ENCODE assay signal across 20 mouse cellular contexts in genomic region chr6:50041044-50041443, GRCm38 (mm10).
A peak's percentile ranks its signal among the peaks of the same experiment; 100 is the strongest.
DNase-seq lines count a peak whose midpoint lies in the region; ATAC-seq and TF ChIP-seq lines count a peak whose summit lies in the region.
"Had no signal": no experiment of that assay in that cellular context is flagged by ENCODE, and none has a peak within 500 bp of the region (broad histone marks: within the 10 kb centered on the region; RNA-seq: fewer than 3 reads in every experiment).

No protein-coding gene starts in this region.

- no peaks in the 10 kb centered on the region for H3K27me3 ChIP-seq in liver, embryonic 15.5 days
- H3K27me3 ChIP-seq in liver, postnatal 0 days (ENCODE audit: insufficient read depth, low read length) = no peaks in the 10 kb centered on the region
- H3K27me3 ChIP-seq: forebrain, embryonic 12.5 days; heart, embryonic 12.5 days; hindbrain, embryonic 15.5 days had no signal

- no peak for DNase-seq in liver, postnatal 0 days
- peak; percentile 10 for DNase-seq in 416B (ENCODE audit: low read depth)
- peak; percentile 25 for DNase-seq in NIH3T3 (ENCODE audit: low read depth)
- no peak for DNase-seq in adrenal gland, postnatal 10 days
- no peak for DNase-seq in cerebellum, postnatal 14 days
- DNase-seq: adrenal gland, postnatal 14 days; B cell, adult 2 months; cerebellum, adult 18-20 months; cerebellum, adult 9-11 months; gastrocnemius, postnatal 10 days had no signal

- H3K9ac ChIP-seq in liver, embryonic 15.5 days = no peak overlapping the region
- H3K9ac ChIP-seq in liver, postnatal 0 days (replicated peaks) = no peak overlapping the region
- H3K9ac ChIP-seq: forebrain, embryonic 12.5 days; heart, embryonic 12.5 days; hindbrain, embryonic 15.5 days had no signal

- no peak for TF ChIP-seq EP300 in liver, postnatal 0 days (IDR thresholded peaks at IDR 0.05; ENCODE audit: low read depth)

- 67% methylated on average over 10 of the region's 10 CpGs for WGBS in liver, embryonic 15.5 days (ENCODE audit: insufficient replicate concordance)
- WGBS in liver, postnatal 0 days (ENCODE audit: insufficient replicate concordance) = 66% methylated on average over 10 of the region's 10 CpGs

- H3K4me1 ChIP-seq in liver, embryonic 15.5 days (replicated peaks) = no peaks in the 10 kb centered on the region
- peaks cover 16% of the 10 kb centered on the region for H3K4me1 ChIP-seq in liver, postnatal 0 days (ENCODE audit: insufficient read depth)
- H3K4me1 ChIP-seq: forebrain, embryonic 12.5 days; heart, embryonic 12.5 days had no signal

- ATAC-seq in liver, embryonic 15.5 days (ENCODE audit: insufficient read depth) = no peak
- no peak for ATAC-seq in liver, postnatal 0 days
- ATAC-seq in megakaryocyte, adult 5-6 weeks (ENCODE audit: poor library complexity, severe bottlenecking) = peak; percentile 49
- ATAC-seq: CD4-positive, CD25-positive, alpha-beta regulatory T cell, adult 4 months; forebrain, embryonic 16.5 days; inflammation-experienced regulatory T-cells, adult 6 months had no signal

- no peak overlapping the region for H3K4me3 ChIP-seq in liver, embryonic 15.5 days (replicated peaks)
- no peak overlapping the region for H3K4me3 ChIP-seq in liver, postnatal 0 days (ENCODE audit: low read depth, low read length)
- H3K4me3 ChIP-seq: forebrain, embryonic 12.5 days; heart, embryonic 12.5 days; hindbrain, embryonic 10.5 days; hindbrain, embryonic 15.5 days had no signal

- no peaks in the 10 kb centered on the region for H3K36me3 ChIP-seq in liver, embryonic 15.5 days (replicated peaks)
- H3K36me3 ChIP-seq in liver, postnatal 0 days (replicated peaks; ENCODE audit: insufficient read depth, low read length) = no peaks in the 10 kb centered on the region
- H3K36me3 ChIP-seq: forebrain, embryonic 12.5 days; G1E; heart, embryonic 12.5 days; hindbrain, embryonic 10.5 days; hindbrain, embryonic 15.5 days had no signal

- TF ChIP-seq CTCF in liver, postnatal 0 days (IDR thresholded peaks at IDR 0.05; ENCODE audit: low read depth) = no peak

- no peak overlapping the region for H3K4me2 ChIP-seq in liver, embryonic 15.5 days
- no peak overlapping the region for H3K4me2 ChIP-seq in liver, postnatal 0 days (ENCODE audit: low read depth, low read length)
- H3K4me2 ChIP-seq: forebrain, embryonic 12.5 days; heart, embryonic 12.5 days; hindbrain, embryonic 15.5 days had no signal

- H3K9me3 ChIP-seq in liver, embryonic 15.5 days (replicated peaks) = no peaks in the 10 kb centered on the region
- no peaks in the 10 kb centered on the region for H3K9me3 ChIP-seq in liver, postnatal 0 days (ENCODE audit: low read length)
- H3K9me3 ChIP-seq: forebrain, embryonic 12.5 days; G1E; heart, embryonic 12.5 days; hindbrain, embryonic 10.5 days; hindbrain, embryonic 15.5 days had no signal

- 0 out of 2 replicates have a peak overlapping the region, but pooled peaks have one; percentile 16 for H3K27ac ChIP-seq in liver, embryonic 15.5 days (replicated peaks)
- no peak overlapping the region for H3K27ac ChIP-seq in liver, postnatal 0 days (ENCODE audit: low read depth)
- H3K27ac ChIP-seq: forebrain, embryonic 12.5 days; hindbrain, embryonic 10.5 days; hindbrain, embryonic 15.5 days had no signal

Comparison
In these comparisons a context has a peak if more than half of its experiments do, and no peak if none do; other contexts are left out.
1. DNase-seq: peak in 416B (single experiment) and NIH3T3 (single experiment); none in liver, postnatal 0 days (single experiment), adrenal gland, postnatal 10 days (single experiment) and cerebellum, postnatal 14 days (0 of 2).